Mouse (Mus musculus) mature B cell (primary cell): ENCODE measurements around the gene Psma3.
"Not testable (repeated sequence)": the region's sequence is repeated elsewhere in the genome, so short reads cannot be mapped to it uniquely, and the experiment has no call there.

Source experiments
- in situ Hi-C: fragments of 300-500 bp; cut with MboI; formaldehyde crosslinking; loops from 2 replicates; pipeline ENCODE4 v1.14.3; 2019

Psma3 gene

DNA sequence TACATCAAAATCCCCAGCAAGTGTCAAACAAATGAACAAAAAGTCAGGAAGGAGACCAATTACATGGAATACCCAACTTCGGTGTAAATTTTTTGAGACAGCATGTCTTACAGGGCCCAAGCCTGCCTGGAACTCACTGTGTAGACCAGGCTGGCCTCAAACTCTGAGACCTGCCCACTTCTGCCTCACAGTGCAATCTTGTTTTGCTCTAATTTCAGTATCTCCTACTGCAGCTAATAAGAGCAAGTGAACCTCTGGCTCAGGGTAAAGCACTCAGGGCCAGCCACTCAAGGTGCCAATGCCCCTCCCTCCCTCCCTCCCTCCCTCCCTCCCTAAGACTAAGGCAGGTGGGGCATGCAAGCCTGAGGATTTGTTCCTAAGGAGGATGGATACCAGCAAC lies 25.9 kb downstream of the Psma3 start:
- in situ Hi-C loops = no loop called here

DNA sequence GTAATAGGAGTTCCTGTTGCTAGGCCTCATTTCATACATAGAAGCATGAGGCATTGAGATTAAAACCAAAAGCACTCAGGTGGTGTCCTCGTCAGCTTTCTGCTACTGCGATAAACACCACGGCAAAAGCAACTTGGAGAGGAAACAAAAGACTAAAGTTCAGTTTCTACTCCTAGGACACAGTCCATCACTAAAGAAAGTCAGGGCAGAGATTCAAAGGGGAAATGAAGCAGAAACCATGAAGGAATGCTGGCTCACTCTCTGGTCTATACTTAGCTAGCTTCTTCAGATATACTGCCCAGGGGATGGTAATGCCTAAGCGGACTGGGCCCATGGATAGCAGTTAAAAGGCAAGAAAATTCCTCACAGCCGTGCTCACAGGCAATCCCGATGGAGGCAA lies 27.0 kb downstream of the Psma3 start:
- in situ Hi-C loops = no loop called here

DNA sequence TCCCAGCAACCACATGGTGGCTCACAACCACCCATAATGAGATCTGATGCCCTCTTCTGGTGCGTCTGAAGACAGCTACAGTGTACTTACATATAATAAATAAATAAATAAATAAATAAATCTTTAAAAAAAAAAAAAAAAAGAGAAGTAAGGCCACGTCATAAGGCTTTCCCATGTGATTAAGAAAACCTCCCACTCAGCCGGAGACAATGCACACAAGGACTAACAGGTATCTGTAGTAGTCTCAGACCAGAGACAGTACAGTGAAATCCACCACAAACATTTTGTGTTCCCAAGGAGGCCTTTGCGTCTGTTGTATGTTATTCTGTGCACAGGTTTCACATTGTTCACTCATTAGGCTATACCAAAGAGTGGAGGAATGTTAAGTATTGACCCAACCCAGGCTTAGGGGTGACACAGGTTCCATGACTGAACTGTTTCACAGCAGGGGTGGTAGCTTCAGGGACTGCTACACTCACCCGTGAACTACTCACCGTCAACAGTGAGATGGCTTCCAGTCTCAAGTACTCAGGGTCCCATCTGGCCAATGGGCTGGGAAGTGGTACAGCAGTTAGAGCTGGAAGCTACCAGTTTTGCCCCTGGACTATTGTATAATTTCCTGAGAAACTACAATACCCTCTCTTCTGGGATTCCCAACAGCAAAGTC lies 29.5 kb downstream of the Psma3 start:
- in situ Hi-C loops = no loop called here

DNA sequence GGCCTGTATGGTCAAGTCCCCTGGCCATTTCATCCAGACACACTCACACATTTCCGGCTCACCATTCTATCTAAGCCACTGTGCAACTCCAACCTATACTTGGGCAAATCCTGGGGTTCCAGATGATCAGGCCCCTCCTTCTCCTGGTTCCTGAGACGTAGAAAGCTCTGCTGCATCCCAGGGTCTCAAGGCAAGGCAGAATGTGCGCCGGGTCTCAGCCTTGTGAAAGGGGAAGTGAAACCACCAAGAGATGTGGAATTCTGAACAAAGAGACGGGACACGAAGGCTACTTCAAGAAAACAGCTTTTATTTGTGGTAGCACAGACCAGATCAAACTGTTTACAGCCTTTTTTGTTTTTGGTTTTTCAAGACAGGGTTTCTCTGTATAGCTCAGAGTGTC lies 31.7 kb downstream of the Psma3 start:
- in situ Hi-C loops = no loop called here

DNA sequence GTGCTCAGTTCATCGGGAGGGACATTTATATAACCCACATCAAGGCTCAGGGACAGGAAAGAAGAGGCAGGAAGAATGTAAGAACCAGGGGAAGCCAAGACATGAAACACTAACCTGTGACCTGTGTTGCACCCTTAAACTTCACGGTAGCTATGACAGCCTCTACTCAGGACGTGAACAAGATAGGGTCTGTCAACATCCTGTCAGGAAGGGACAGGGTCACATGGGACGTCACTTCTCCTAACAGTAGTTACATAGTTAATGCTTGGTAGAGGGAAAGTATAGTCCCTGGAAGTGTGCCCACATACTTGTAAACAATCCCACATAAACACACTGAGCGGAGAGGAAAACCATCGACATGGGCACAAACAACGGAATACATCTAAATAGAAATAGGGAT lies 32.5 kb downstream of the Psma3 start:
- in situ Hi-C loops = no loop called here

DNA sequence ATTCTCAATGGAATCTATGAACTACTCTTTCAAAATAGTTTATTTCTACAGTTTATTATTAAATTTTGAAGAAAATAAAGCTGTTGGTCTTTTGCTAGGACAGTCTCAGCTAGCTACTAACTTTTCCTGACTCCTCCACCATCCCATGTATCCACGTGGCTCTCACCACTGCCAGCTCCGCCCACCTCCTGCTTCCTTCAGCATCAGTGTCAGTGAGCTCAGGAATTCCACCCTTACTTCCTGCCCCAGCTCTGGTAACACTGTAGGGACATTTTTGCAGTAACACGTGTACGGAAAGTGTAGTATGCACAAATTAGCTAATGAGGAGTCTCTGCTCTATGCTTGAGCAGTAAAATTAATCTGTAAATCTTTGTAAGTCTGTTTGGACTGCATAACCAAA lies 35.3 kb downstream of the Psma3 start:
- in situ Hi-C loops = no loop called here

DNA sequence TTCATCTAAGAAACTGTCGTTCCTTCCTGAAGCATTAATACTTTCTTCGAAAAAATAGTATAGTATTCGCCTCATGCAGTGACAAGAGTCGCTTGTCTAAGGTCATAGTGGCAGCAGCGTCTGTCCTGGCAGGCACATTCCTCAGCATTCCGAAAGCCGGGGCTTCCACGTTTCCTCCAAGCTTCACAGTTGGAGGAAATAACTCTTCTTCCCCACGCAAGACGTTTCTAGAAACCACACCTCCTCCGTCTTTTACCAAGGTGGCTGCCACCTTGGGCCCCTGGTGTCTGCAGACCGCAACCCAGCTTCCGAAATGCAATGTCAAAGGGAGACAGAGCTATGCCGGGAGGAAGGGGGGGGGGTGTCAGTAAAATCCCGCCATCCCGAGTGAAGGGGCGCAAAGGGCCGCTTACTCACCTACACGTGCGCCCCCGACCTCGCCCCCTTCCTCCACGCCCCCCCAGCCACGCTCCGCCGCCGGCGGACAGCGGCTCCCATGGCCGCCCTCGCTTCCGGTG lies 40.5 kb downstream of the Psma3 start:
- in situ Hi-C loops = no loop called here

DNA sequence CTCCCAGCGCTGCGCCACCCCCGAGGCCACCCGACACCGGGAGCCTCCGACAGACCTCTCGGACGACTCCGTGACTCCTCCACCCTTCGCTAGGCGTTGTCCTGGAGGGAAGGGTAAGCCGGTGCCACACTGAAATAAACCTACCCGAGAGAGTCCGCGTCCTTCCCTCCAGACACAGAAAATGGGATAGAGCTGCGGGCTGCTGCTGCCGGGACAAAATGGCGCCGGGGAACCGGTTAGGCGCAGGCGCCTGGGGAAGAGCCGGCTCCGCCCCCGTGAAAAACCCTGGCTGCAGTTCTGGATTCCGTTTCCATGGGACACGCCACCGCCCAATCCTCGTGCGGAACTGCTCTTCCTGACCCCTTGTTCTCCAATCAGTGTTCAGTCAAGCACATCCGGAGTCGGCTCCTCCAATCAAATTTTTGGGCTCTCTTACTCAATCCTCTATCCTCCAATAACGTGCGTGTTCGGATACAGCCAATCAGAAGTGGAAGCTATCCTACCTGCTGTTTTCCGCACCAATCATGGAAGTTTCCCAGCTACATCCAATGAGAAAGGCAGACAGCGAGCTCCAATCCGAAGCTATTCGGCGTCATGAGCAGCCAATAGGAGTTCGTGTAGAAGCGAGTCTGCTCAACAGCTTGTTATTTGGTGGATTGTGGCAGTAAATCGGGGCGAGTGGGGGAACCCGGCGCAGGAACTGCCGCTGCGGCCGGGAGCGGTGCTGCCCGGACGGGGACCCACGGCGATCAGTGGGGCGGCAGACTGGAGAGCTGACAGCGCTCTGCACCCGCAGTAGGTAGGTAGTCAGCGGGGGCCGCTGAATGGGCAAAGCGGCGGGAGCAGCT lies 41.2 kb downstream of the Psma3 start, which contains the start of gene Arid4a:
Gene Arid4a (plus strand): TSS at position 628 of the 848 bp plus-strand sequence.
- in situ Hi-C loops = no loop called here

DNA sequence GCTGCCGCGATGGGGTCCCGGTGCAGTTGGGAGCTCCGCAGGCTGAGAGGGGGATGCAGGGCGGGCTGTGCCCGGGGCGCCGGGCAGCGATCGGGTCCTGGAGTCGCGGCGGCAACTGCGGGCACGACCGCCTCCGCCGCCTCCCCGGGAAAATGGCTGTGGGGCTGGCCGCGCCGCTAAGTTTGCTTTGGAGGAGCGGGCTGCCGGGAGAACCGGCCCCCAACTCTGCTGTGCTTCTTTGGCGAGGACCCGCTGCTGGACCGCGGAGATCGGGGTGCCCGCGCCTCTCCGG lies 41.7 kb downstream of the Psma3 start:
- in situ Hi-C loops = no loop called here

DNA sequence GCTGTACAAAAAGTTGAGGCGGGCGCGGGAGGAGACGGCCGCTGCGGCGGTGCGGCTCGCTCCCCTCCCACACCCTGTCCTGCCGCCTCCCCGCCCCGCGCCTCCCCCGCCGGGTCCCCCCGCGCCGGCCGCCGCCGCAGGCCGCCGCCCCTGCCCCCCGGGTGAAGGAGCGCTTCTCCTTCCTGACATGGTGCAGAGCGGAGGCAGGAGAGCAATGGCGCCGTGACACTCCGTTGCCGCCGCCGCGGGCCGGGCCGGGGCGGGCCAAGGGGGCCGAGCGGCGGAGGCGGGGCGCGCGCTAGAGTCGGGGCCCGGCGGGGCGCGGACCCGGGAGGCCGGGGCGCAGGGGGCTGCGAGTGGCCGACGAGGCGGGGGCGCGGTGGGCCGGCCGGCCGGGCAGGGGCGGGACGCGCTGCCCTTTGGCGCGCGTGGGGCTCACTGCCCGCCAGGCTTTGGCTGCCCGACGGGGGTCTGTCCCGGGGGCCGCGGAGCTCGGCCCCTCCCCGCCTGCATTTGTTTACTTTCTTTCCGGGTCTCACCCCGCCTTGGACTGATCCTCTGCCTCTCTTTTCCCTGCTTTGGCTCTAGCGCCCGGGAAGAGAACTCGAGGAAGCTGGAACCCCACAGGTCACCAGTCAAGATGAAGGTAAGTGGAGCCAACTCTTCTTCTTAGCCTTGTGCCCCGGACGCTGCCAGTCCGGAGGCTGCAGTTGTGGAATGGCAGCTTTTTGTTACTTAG lies 42.3 kb downstream of the Psma3 start:
- in situ Hi-C loops = no loop called here

DNA sequence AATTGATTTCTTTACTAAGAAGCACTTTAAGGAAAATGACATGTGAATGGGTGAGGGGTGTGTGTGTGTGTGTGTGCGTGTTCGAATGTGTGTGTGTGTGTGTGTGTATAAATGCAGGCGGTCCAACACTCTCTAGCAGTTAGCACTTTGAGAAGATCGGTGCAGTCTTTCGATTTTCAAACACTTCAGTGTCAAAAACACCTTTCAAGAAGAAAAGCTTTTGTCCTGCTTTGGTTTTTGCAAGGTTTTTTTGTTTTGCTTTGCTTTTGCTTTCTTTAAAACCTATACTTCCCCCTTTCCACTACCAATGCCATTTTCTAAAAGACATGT lies 42.8 kb downstream of the Psma3 start:
- in situ Hi-C loops = no loop called here

DNA sequence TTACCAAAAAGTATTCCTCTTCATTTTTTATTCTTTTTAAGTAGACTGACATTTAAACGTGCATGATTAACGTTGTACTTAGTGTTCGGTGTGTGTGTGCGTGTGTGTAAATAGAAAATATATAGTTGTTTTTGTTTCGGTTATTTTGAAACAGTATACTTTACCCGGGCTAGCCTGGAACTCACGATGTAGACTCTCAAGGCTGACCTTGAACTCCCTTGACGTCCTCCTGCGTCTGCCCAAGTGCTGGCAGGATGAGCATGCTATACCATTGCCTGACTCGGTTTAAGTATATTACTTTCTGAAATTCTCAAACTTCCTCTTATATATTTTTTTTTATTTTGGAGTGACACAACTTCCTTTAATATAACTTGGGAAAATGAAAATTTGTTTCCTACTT lies 43.4 kb downstream of the Psma3 start:
- in situ Hi-C loops = no loop called here

DNA sequence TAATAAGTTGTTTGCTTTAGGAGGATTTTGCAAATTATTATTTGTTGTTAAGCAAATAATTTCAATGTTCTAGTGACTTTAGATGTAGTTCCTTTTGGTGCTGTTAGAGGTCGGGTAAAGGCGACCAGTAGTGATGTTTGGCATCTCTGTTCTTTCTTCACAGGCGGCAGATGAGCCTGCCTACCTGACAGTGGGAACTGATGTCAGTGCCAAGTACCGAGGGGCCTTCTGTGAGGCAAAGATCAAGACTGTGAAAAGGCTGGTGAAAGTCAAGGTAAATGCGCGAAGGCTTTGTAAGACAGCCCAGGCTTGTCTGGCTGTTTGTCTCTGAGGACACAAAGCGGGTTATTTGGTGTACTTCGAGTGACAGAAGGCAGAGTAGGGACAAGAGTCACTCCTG lies 44.8 kb downstream of the Psma3 start:
- in situ Hi-C loops = no loop called here

DNA sequence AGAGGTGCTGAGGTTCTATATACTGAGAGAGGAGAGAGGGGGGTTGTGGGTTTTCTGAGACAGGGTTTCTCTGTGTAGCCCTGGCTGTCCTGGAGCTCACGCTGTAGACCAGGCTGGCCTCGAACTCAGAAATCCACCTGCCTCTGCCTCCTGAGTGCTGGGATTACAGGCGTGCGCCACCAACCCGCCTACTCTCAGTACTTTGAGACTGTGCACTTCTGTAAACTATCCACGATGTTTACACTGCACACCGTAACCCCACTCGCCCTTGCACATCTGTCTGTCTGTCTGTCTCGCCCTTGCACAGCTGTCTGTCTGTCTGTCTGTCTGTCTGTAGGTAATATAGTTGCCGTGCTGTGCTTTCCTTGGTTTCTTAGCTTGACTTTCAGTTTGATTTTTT lies 50.0 kb downstream of the Psma3 start:
- in situ Hi-C loops = no loop called here

DNA sequence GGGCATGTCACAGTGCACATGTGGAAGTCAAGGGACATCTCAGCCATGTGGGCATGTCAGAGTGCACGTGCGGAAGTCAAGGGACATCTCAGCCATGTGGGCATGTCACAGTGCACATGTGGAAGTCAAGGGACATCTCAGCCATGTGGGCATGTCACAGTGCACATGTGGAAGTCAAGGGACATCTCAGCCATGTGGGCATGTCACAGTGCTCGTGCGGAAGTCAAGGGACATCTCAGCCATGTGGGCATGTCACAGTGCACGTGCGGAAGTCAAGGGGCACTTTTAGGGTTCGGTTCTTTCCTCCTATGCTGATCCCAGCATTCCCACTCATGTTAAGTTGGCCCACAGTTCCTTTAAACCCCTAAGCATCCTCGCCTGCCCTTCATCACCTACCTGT lies 53.8 kb downstream of the Psma3 start:
- in situ Hi-C loops = not testable (repeated sequence)

DNA sequence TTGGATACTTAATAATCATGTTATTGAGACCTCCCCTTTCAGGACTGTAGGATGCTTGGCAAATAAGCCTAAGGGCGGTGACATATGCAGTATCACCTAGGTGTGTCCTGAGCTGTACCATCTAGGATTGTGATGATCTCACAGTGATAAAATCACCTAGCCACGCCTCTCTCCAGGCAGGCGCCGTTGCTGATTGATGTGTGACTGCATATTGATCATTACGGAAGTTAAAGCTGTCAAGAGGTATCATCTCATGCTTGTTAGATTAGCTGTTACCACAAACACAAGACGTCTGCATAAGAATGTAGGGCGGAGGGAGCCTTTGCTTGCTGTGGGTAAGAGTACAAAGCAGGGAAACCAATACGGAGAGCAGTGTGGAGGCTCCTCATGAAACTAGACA lies 55.8 kb downstream of the Psma3 start:
- in situ Hi-C loops = no loop called here

DNA sequence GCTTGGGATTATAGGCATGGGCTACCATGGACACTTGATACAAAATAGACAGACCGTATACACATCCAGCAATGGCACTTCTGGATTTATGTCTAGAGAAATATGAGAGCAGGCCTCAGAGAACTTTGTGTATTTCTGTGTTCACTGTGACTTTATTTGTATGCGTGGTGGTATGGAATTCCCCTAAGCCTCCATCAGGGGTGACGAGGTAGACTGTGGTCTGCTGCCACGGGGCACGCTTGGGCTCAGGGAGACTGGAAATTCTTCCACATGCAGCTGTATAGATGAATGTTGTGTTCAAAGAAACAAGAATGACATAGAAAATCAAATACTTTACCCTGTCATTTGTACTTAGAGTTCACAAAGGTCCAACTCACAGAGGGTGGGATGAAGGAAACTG lies 56.3 kb downstream of the Psma3 start:
- in situ Hi-C loops = no loop called here

DNA sequence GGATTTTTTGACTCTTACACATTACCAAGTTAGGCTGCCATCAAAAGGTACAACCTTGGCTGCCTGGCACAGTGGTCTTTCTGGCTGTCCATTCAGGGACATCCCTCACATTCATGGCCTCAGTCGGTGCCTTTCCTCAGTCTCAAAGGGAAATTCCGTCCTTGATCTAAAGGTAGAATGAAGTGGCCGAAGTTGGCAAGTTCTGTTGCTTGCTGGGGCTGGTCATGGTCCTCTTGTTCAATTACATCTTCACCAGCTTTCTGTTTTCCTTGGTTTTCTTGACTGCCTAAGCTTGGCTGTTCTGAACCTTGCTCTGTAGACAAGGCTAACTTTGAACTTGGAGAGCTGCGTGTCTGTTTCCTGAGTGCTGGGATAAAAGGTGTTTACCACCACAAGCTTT lies 61.4 kb downstream of the Psma3 start:
- in situ Hi-C loops = no loop called here

DNA sequence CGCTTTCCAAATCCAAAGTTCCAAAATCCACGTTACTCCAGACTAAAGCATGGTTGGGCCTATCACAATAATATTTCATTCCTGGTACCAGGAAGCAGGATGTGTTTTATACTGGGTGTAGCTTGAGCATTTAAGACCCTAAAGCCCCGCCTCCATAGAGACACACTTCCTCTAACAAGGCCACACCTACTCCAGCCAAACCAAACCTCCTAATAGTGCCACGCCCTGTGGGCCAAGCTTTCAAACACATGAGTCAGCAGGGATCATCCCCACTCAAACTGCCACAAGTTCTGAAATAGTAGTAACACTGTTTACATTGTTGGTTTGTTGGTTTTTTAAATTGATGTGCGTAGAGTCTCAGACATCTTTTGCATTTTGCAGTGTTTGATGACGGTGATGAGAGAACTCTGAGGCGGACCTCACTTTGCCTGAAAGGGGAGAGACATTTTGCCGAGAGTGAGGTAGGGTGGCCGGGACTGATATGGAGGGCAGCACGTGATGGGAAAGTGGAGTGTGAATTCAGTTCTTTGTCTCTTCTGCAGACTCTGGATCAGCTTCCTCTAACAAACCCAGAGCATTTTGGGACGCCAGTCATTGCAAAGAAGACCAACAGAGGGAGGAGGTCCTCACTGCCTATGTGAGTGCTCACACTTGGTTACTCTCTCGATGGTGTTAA lies 62.4 kb downstream of the Psma3 start:
- in situ Hi-C loops = no loop called here

DNA sequence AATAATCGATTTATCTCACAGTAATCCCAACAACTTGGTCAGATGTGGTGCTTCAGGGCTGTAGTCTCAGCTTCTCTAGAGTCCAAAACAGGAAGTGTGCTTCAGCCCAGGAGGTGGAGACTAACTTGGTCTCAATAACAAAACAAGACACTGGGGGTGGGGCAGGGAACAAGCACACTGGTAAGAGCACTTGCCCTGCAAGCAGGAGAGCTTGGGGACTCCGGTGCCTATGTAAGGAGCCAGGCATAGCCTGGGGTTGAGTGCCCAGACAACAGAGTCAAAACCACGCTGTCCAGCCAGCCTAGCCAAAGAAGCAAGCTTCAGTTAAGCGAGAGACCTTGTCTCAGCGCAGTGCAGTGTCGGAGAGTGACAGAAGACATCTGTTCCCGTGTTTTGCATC lies 66.0 kb downstream of the Psma3 start:
- in situ Hi-C loops = no loop called here

DNA sequence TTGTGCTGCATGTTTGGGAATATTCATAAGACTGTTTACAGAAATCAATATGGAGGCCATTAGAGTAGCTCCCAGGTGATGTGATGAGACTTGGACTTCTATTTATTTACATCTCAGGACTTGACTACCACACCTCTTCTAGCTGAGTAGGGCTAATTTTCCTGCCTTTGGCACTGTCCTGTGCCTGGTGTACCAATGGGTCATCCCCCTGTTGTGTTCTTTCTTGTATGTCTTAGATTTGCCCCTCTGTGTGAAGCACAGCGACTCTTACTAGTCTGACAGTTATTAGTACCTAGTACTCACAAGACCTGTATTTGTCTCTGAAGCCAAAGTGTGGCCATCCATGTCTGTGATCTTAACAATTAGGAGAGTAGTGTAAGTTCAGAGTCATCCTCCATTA lies 68.0 kb downstream of the Psma3 start:
- in situ Hi-C loops = no loop called here

DNA sequence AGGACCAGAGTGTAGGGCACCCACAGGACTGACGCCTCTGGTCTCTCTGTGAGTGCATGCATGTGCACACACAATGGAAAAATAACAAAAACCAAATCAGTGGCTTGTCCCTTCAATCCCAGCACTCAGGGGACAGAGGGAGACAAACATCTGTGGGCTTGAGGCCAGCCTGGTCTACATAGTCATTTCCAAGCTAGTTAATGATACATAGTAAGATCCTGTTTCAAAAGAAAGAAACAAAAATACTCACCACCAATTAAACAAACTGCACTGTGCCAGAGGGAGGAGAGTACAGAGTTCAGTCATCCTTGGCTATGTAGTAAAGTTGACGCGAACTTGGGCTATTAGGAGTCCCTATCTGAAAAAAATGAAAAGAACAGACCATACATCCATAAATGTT lies 69.2 kb downstream of the Psma3 start:
- in situ Hi-C loops = no loop called here
